Mouse (Mus musculus) midbrain, embryonic 15.5 days (tissue): ENCODE results near the gene Syt13. TPM values are rescaled to one million over a fixed set of nuclear protein-coding genes. Genes with fewer than 3 reads are reported as not detected.

Source experiments
- polyA plus RNA-seq: library from polyadenylated mRNA; unstranded; fragments of >200 nt; fragmentation: Nextera tagmentation; extraction: Ambion mirVana; gene quantifications from 2 replicates; pipeline ENCODE4 v1.2.1, GENCODE M21; 2015

Gene Syt13
- polyA plus RNA-seq, 1 experiment from 2014 or later = 88.7 TPM

Other genes with a start within 250 kb of the Syt13 start
- 3.5 and 3.7 TPM in 2 replicates for gene Prdm11, start 131.1 kb downstream of the Syt13 start, polyA plus RNA-seq